Mouse (Mus musculus) frontal cortex, postnatal 25 days (tissue): ENCODE data around the gene Matn3.

ENCODE experiments used
- DNase-seq, 2 experiments: peaks; one replicate each; pipeline ENCODE4 v3.0.0; 2022; ENCODE audit warnings: low spot score in 2 of 2

Matn3 gene

GRCm38 (mm10) chr12:8947714-8948464 is at the start of gene Matn3:
Matn3 (plus strand) TSS chr12:8947929.
- DNase-seq: no peak

- no peak for DNase-seq
Observed at GRCm38 (mm10) chr12:8898879-8899785, 48.6 kb upstream of the Matn3 start.

- no peak for DNase-seq
Observed at GRCm38 (mm10) chr12:8900107-8900698, 47.5 kb upstream of the Matn3 start.

- no peak for DNase-seq
Observed at GRCm38 (mm10) chr12:8900919-8901663, 46.6 kb upstream of the Matn3 start.

GRCm38 (mm10) chr12:8901934-8902333 is 45.8 kb upstream of the Matn3 start:
- DNase-seq: no peak

- no peak for DNase-seq
Observed at GRCm38 (mm10) chr12:8902479-8902878, 45.2 kb upstream of the Matn3 start.

GRCm38 (mm10) chr12:8912860-8913685 is 34.7 kb upstream of the Matn3 start:
- DNase-seq: no peak

GRCm38 (mm10) chr12:8913701-8914340 is 33.9 kb upstream of the Matn3 start:
- DNase-seq: no peak

- no peak for DNase-seq
Observed at GRCm38 (mm10) chr12:8916378-8916777, 31.4 kb upstream of the Matn3 start.

GRCm38 (mm10) chr12:8919231-8919630 is 28.5 kb upstream of the Matn3 start:
- DNase-seq: no peak

GRCm38 (mm10) chr12:8920996-8921393 is 26.7 kb upstream of the Matn3 start:
- DNase-seq: no peak

- peak; percentile 95 to 96 for DNase-seq
Observed at GRCm38 (mm10) chr12:8921394-8922368, 26.0 kb upstream of the Matn3 start, which contains the start of gene Laptm4a. Laptm4a (plus strand) TSS chr12:8921664.

GRCm38 (mm10) chr12:8922369-8923124 is 25.2 kb upstream of the Matn3 start:
- no peak for DNase-seq

GRCm38 (mm10) chr12:8923125-8923410 is 24.7 kb upstream of the Matn3 start:
- DNase-seq: no peak

GRCm38 (mm10) chr12:8923603-8924002 is 24.1 kb upstream of the Matn3 start:
- DNase-seq: no peak

GRCm38 (mm10) chr12:8927652-8928051 is 20.1 kb upstream of the Matn3 start:
- DNase-seq: no peak

GRCm38 (mm10) chr12:8928766-8929165 is 19.0 kb upstream of the Matn3 start:
- DNase-seq: no peak

- no peak for DNase-seq
Observed at GRCm38 (mm10) chr12:8931083-8931482, 16.6 kb upstream of the Matn3 start.

GRCm38 (mm10) chr12:8935349-8935748 is 12.4 kb upstream of the Matn3 start:
- DNase-seq: no peak
